12 mouse cellular contexts compared by ENCODE assay signal in the genomic region with DNA sequence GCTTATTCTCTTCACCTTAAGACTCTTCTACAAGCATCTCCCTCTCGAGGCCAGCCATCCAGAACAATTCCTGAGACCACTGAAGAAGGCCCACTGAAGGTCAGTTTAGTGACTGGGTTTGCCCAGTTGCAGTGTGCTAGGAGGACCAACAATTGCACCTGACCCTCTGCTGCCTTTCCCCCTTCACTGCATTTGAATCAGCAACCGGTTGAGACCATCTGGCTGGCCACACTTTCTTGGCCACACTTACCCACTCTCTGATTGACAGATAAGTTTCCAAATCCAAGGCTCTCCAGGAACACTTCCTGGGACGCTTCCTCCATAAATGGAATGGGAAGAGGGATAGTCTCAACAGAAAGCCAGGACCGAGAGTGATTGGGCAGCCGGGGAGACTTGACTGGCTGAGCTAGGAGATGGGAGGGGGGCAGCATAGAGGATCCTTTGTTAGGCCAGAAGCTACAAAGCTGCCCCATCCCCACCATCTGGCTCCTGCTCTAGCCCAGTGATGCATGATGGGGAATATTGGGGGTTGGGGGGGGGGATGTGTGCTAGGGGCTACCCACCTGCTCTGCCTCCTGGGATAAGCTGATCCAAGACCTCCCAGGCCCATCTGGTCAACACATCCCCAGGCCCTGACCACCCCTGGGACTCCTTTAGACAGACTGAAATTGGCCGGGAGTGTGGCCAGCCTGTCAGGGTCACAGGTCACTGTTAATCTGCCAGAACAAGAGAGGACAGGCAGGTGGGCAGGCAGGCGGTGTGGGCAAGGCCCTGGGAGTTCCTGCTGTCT. TPM values are rescaled to one million over a fixed set of nuclear protein-coding genes. Genes with fewer than 3 reads are reported as not detected.
DNase-seq lines count a peak whose midpoint lies in the region; ATAC-seq and TF ChIP-seq lines count a peak whose summit lies in the region.
"Had no signal": no experiment of that assay in that cellular context is flagged by ENCODE, and none has a peak within 500 bp of the region (broad histone marks: within the 10 kb centered on the region; RNA-seq: fewer than 3 reads in every experiment).

No protein-coding gene starts in this region.

- no peak overlapping the region for H3K4me2 ChIP-seq in hindbrain, embryonic 14.5 days (replicated peaks)
- H3K4me2 ChIP-seq: heart, embryonic 13.5 days; liver, embryonic 15.5 days had no signal

- TF ChIP-seq POLR2A in cortical plate, adult 2 months (IDR thresholded peaks at IDR 0.05; ENCODE audit: extremely low read depth, insufficient read depth, low read length), result no peak

- no peaks in the 10 kb centered on the region for H3K36me3 ChIP-seq in hindbrain, embryonic 14.5 days (replicated peaks; ENCODE audit: control insufficient read depth, insufficient read depth)
- H3K36me3 ChIP-seq: heart, embryonic 13.5 days; liver, embryonic 15.5 days had no signal

- no peak overlapping the region for H3K4me3 ChIP-seq in left cerebral cortex, adult 2 months
- no peak overlapping the region for H3K4me3 ChIP-seq in cortical plate, adult 2 months (ENCODE audit: insufficient read depth, low read length)
- no peak overlapping the region for H3K4me3 ChIP-seq in hindbrain, embryonic 14.5 days (replicated peaks; ENCODE audit: low read length)
- H3K4me3 ChIP-seq: heart, embryonic 13.5 days; liver, embryonic 15.5 days had no signal

- WGBS in hindbrain, embryonic 14.5 days, result 12% methylated on average over 7 of the region's 7 CpGs

- ATAC-seq in hindbrain, embryonic 14.5 days (ENCODE audit: low FRiP score), result peak; percentile 81

- DNase-seq in left cerebral cortex, adult 2 months (ENCODE audit: extremely low spot score in 1 of 2, low spot score in 2 of 2), result no peak
- DNase-seq in left cerebral cortex, adult 9 months (ENCODE audit: low spot score in 2 of 2), result no peak
- DNase-seq in hindbrain, embryonic 14.5 days (ENCODE audit: low spot score), result peak; percentile 50
- peak; percentile 81 for DNase-seq in retina, embryonic 14.5 days (ENCODE audit: low spot score)
- DNase-seq in urinary bladder, postnatal 4 days (ENCODE audit: low spot score in 2 of 2), result no peak
- DNase-seq in heart, postnatal 4 days, result no peak
- no peak for DNase-seq in left cerebral cortex, adult 11 months (ENCODE audit: low spot score)
- DNase-seq: right cerebral cortex, postnatal 4 days had no signal

- TF ChIP-seq CTCF in left cerebral cortex, adult 2 months (IDR thresholded peaks at IDR 0.05), result no peak
- no peak for TF ChIP-seq CTCF in cortical plate, adult 2 months (IDR thresholded peaks at IDR 0.05; ENCODE audit: extremely low read depth, insufficient read depth, low read length)

- peak overlapping the region; percentile 19; the same call in 1 of the 2 replicates for H3K27ac ChIP-seq in left cerebral cortex, adult 2 months
- 0 out of 2 replicates have a peak overlapping the region, but pooled peaks have one; percentile 62 for H3K27ac ChIP-seq in cortical plate, adult 2 months (ENCODE audit: insufficient read depth, low read length)
- H3K27ac ChIP-seq in hindbrain, embryonic 14.5 days, result peak overlapping the region; percentile 62
- H3K27ac ChIP-seq: heart, embryonic 13.5 days; liver, embryonic 15.5 days had no signal

- no peaks in the 10 kb centered on the region for H3K27me3 ChIP-seq in hindbrain, embryonic 14.5 days (ENCODE audit: control insufficient read depth, insufficient read depth, low read length)
- H3K27me3 ChIP-seq: heart, embryonic 13.5 days had no signal

- H3K9ac ChIP-seq in hindbrain, embryonic 14.5 days, result no peak overlapping the region
- H3K9ac ChIP-seq: heart, embryonic 13.5 days; liver, embryonic 15.5 days had no signal

- H3K9me3 ChIP-seq in hindbrain, embryonic 14.5 days (ENCODE audit: control insufficient read depth, low read length), result no peaks in the 10 kb centered on the region
- H3K9me3 ChIP-seq: liver, embryonic 15.5 days had no signal

- intact Hi-C loops in left cerebral cortex, adult 2 months (cut with DNase I), result no loop called here

- H3K4me1 ChIP-seq in cortical plate, adult 2 months (ENCODE audit: control insufficient read depth, insufficient read depth, low read length), result 0 out of 2 replicates have a peak, but pooled peaks cover 1% of the 10 kb centered on the region
- peaks cover 13% of the 10 kb centered on the region for H3K4me1 ChIP-seq in hindbrain, embryonic 14.5 days (replicated peaks; ENCODE audit: control insufficient read depth, insufficient read depth, low read length)
- H3K4me1 ChIP-seq: liver, embryonic 15.5 days had no signal

RNA-seq across cellular contexts. Expression of gene Snta1, which starts 13.2 kb away (rescaled TPM):
- total RNA-seq in left cerebral cortex, adult 2 months (2021), result 10 to 100 TPM; 33.9 to 34.1 TPM
- 36.2 and 37.7 TPM in 2 replicates for polyA plus RNA-seq in cortical plate, adult 2 months (2012; rRNA removed)
- polyA plus RNA-seq in hindbrain, embryonic 14.5 days (2014; fragmentation: Nextera tagmentation; extraction: Ambion mirVana), result 7.0 and 7.1 TPM in 2 replicates
- total RNA-seq in heart, postnatal 4 days (2021), result 10 to 100 TPM; 77.0 to 77.8 TPM
- total RNA-seq: CH12.LX had no signal

RNA-seq across cellular contexts. Expression of gene Cbfa2t2, which starts 15.1 kb away (rescaled TPM):
- total RNA-seq in left cerebral cortex, adult 2 months (2021), result 10 to 100 TPM; 54.3 to 57.4 TPM
- 30.4 and 32.9 TPM in 2 replicates for polyA plus RNA-seq in cortical plate, adult 2 months (2012; rRNA removed)
- polyA plus RNA-seq in hindbrain, embryonic 14.5 days (2014; fragmentation: Nextera tagmentation; extraction: Ambion mirVana), result 44.6 and 48.0 TPM in 2 replicates
- 10 to 100 TPM; 33.9 to 34.2 TPM for total RNA-seq in heart, postnatal 4 days (2021)

RNA-seq across cellular contexts. Expression of gene Cdk5rap1, which starts 48.3 kb away (rescaled TPM):
- total RNA-seq in left cerebral cortex, adult 2 months (2021), result 10 to 100 TPM; 11.5 to 14.3 TPM
- 14.9 and 17.7 TPM in 2 replicates for polyA plus RNA-seq in cortical plate, adult 2 months (2012; rRNA removed)
- 14.2 and 20.3 TPM in 2 replicates for polyA plus RNA-seq in hindbrain, embryonic 14.5 days (2014; fragmentation: Nextera tagmentation; extraction: Ambion mirVana)
- total RNA-seq in heart, postnatal 4 days (2021), result 10 to 100 TPM in 1 of 2 experiments, 1 to 10 TPM in 1; 8.7 to 11.2 TPM

Comparison
In these comparisons a context has a peak if more than half of its experiments do, and no peak if none do; other contexts are left out.
1. DNase-seq: peak in hindbrain, embryonic 14.5 days (single experiment) and retina, embryonic 14.5 days (single experiment); none in left cerebral cortex, adult 2 months (0 of 2), left cerebral cortex, adult 9 months (0 of 2), urinary bladder, postnatal 4 days (0 of 2), heart, postnatal 4 days (single experiment) and left cerebral cortex, adult 11 months (single experiment).
2. Peak in every context shown above with its lines, with median percentiles within 50 percentile points of each other: H3K27ac ChIP-seq.